Mouse (Mus musculus): ENCODE measurements around the gene Dhx9.

DNA sequence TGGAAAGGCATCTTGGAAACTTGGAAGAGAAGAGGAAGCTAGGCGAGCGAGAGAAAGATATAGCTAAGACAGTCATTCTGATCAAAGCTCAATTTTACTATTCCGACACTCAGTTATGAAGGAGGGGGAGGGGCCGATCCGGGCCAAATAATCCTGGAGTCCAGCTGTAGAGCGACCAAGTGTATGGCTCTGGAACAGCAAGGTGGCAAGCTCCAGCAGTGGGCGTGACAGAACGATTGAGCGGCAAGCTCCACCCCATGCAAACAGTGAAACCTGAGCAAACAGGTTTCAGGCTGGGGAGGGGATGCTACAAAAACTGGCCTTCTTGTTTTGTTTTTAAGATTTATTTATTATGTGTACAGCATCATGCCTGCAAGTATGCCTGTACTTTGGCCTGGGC is 12.6 kb upstream of the Dhx9 start:
- TF ChIP-seq CTCF (IDR thresholded peaks at IDR 0.05; ENCODE audit: low read depth) (no peak), EP300 (IDR thresholded peaks at IDR 0.05; ENCODE audit: low read depth) (no peak)

Data from liver, embryonic 14.5 days (tissue).